Mouse (Mus musculus): ENCODE measurements around the gene Ablim1.

DNA sequence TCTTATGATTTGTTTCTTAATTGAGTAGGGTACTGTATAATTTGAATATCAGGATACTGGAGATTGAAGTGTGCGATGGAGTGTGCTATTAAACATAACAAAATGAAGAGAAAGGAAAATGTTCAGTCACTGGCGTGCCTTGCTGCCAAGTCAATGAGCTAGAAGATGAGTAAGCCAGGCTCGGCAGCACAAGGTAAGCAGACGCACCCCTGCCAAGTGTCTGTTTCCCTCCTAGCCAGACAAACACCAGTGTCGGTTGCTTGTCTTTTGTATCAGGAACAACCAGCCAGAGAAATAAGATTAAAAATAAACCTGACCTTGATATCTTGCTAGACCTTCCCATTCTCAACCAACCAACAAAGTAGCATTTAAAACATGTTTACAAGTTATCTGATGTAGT is 18.2 kb downstream of the Ablim1 start:
- TF ChIP-seq POLR2A (IDR thresholded peaks at IDR 0.05; ENCODE audit: control insufficient read depth, extremely low read depth, insufficient read depth, low read length, poor library complexity) (no peak), CTCF (IDR thresholded peaks at IDR 0.05; ENCODE audit: borderline replicate concordance, control insufficient read depth, extremely low read depth, insufficient read depth, low read length, poor library complexity) (no peak)

Measured in thymus, adult 2 months (tissue).